Mouse (Mus musculus) MEL (cell line): ENCODE data around the gene Cacna1c. TPM values are rescaled to one million over a fixed set of nuclear protein-coding genes. Genes with fewer than 3 reads are reported as not detected.
A peak's percentile ranks its signal among the peaks of the same experiment; 100 is the strongest.

Experiments used
- DNase-seq: peaks from one replicate; pipeline ENCODE4 v3.0.0; 2011; ENCODE audit warnings: low read depth, low spot score
- H3K27ac ChIP-seq: 2 replicates; pipeline ENCODE4 v1.5.1; 2012; ENCODE audit warnings: low read depth, mild to moderate bottlenecking, control low read depth, low read length, moderate library complexity; ENCODE audit not compliant: control insufficient read depth
- H3K27me3 ChIP-seq, 2 experiments: fragments of 150-350 bp in 1 of 2; sonication (generic) in 1 of 2; 2 replicates each; pipeline ENCODE4 v1.6.1; 2012; ENCODE audit warnings: low read length in 2 of 2, mild to moderate bottlenecking in 2 of 2, improper control_type of control experiment in 1 of 2, moderate library complexity in 1 of 2; ENCODE audit not compliant: insufficient read depth in 2 of 2, control insufficient read depth in 1 of 2
- H3K36me3 ChIP-seq, 2 experiments: 2 replicates each; pipeline ENCODE4 v1.6.1; 2012 to 2014; ENCODE audit warnings: low read length in 2 of 2, improper control_type of control experiment in 1 of 2, inconsistent platforms in 1 of 2, mild to moderate bottlenecking in 1 of 2; ENCODE audit not compliant: insufficient read depth in 2 of 2, control insufficient read depth in 1 of 2
- H3K4me1 ChIP-seq, 2 experiments: fragments of 150-350 bp in 1 of 2; sonication (generic) in 1 of 2; 2 replicates each; pipeline ENCODE4 v1.6.1; 2012; ENCODE audit warnings: low read length in 2 of 2, improper control_type of control experiment in 1 of 2, mild to moderate bottlenecking in 1 of 2; ENCODE audit not compliant: insufficient read depth in 2 of 2, control insufficient read depth in 1 of 2
- H3K4me3 ChIP-seq, 2 experiments: fragments of 150-350 bp in 1 of 2; sonication (generic) in 1 of 2; 2 replicates each; pipeline ENCODE4 v1.5.1; 2012; ENCODE audit warnings: low read depth in 2 of 2, low read length in 2 of 2, mild to moderate bottlenecking in 2 of 2, moderate library complexity in 2 of 2, control low read depth in 1 of 2, improper control_type of control experiment in 1 of 2; ENCODE audit not compliant: control insufficient read depth in 1 of 2, insufficient read depth in 1 of 2
- H3K79me2 ChIP-seq: 2 replicates; pipeline ENCODE4 v1.6.1; 2012; ENCODE audit warnings: mild to moderate bottlenecking, low read length, moderate library complexity; ENCODE audit not compliant: control insufficient read depth, poor library complexity, insufficient read depth
- H3K9ac ChIP-seq: 2 replicates; pipeline ENCODE4 v1.6.1; 2012; ENCODE audit warnings: low read depth, mild to moderate bottlenecking, control low read depth, low read length, moderate library complexity; ENCODE audit not compliant: control insufficient read depth, poor library complexity, severe bottlenecking
- H3K9me3 ChIP-seq: fragments of 150-350 bp; sonication (generic); replicated peaks from 2 replicates; pipeline ENCODE4 v1.6.1; 2012; ENCODE audit warnings: mild to moderate bottlenecking, low read length, improper control_type of control experiment, moderate library complexity; ENCODE audit not compliant: insufficient read depth
- CHD1 ChIP-seq: IDR thresholded peaks from 2 replicates; pipeline ENCODE4 v1.6.1; 2012; ENCODE audit warnings: low read depth, mild to moderate bottlenecking, inconsistent platforms, low read length, improper control_type of control experiment
- CTCF ChIP-seq, 3 experiments: IDR thresholded peaks in 2 of 3; conservative IDR thresholded peaks in 1 of 3; 2 replicates each; pipeline ENCODE4 v1.5.1; 2011 to 2012; ENCODE audit warnings: low read length in 3 of 3, low read depth in 2 of 3, mild to moderate bottlenecking in 2 of 3, improper control_type of control experiment in 1 of 3, inconsistent platforms in 1 of 3, mixed read lengths in 1 of 3, moderate library complexity in 1 of 3; ENCODE audit not compliant: control insufficient read depth in 1 of 3, insufficient read depth in 1 of 3, poor library complexity in 1 of 3, severe bottlenecking in 1 of 3
- E2F4 ChIP-seq: IDR thresholded peaks from 2 replicates; pipeline ENCODE4 v1.6.1; 2011; ENCODE audit warnings: low read depth, low read length, improper control_type of control experiment, borderline replicate concordance
- ELF1 ChIP-seq: IDR thresholded peaks from 2 replicates; pipeline ENCODE4 v1.6.1; 2014; ENCODE audit warnings: low read depth, mild to moderate bottlenecking, inconsistent platforms, low read length, improper control_type of control experiment, moderate library complexity
- GABPA ChIP-seq: IDR thresholded peaks from 2 replicates; pipeline ENCODE4 v1.6.1; 2012; ENCODE audit warnings: low read depth, mild to moderate bottlenecking, inconsistent platforms, low read length, improper control_type of control experiment, moderate library complexity
- JUND ChIP-seq: IDR thresholded peaks from 2 replicates; pipeline ENCODE4 v1.6.1; 2011; ENCODE audit warnings: low read depth, mild to moderate bottlenecking, improper control_type of control experiment, low read length
- KAT2A ChIP-seq: conservative IDR thresholded peaks from 2 replicates; pipeline ENCODE4 v1.6.1; 2012; ENCODE audit warnings: low read depth, low read length, improper control_type of control experiment, inconsistent platforms
- MAX ChIP-seq: IDR thresholded peaks from 2 replicates; pipeline ENCODE4 v1.6.1; 2011; ENCODE audit warnings: low read length, improper control_type of control experiment
- MAZ ChIP-seq: IDR thresholded peaks from 2 replicates; pipeline ENCODE4 v1.6.1; 2012; ENCODE audit warnings: low read depth, mild to moderate bottlenecking, inconsistent platforms, low read length, improper control_type of control experiment
- MEF2A ChIP-seq: IDR thresholded peaks from 2 replicates; pipeline ENCODE4 v1.6.1; 2014; ENCODE audit warnings: low read depth, mild to moderate bottlenecking, inconsistent platforms, low read length, improper control_type of control experiment; ENCODE audit not compliant: poor library complexity, insufficient replicate concordance, severe bottlenecking; ENCODE audit errors: extremely low read depth
- MYC ChIP-seq: IDR thresholded peaks from 2 replicates; pipeline ENCODE4 v1.6.1; 2011; ENCODE audit warnings: low read depth, mild to moderate bottlenecking, low read length, improper control_type of control experiment, moderate library complexity
- NELFE ChIP-seq: IDR thresholded peaks from 2 replicates; pipeline ENCODE4 v1.6.1; 2011; ENCODE audit warnings: low read depth, low read length, improper control_type of control experiment
- POLR2AphosphoS2 ChIP-seq: IDR thresholded peaks from 2 replicates; pipeline ENCODE4 v1.6.1; 2011; ENCODE audit warnings: low read length, improper control_type of control experiment
- RAD21 ChIP-seq: IDR thresholded peaks from 2 replicates; pipeline ENCODE4 v1.6.1; 2011; ENCODE audit warnings: mild to moderate bottlenecking, low read depth, low read length, improper control_type of control experiment
- RCOR1 ChIP-seq: IDR thresholded peaks from 2 replicates; pipeline ENCODE4 v1.6.1; 2012; ENCODE audit warnings: low read depth, mild to moderate bottlenecking, inconsistent platforms, low read length, improper control_type of control experiment
- SIN3A ChIP-seq: IDR thresholded peaks from 2 replicates; pipeline ENCODE4 v1.6.1; 2012; ENCODE audit warnings: low read length, improper control_type of control experiment, inconsistent platforms
- TBP ChIP-seq: IDR thresholded peaks from 2 replicates; pipeline ENCODE4 v1.8.0; 2011; ENCODE audit warnings: low read depth, low read length, improper control_type of control experiment
- UBTF ChIP-seq: IDR thresholded peaks from 2 replicates; pipeline ENCODE4 v1.6.1; 2012; ENCODE audit warnings: low read depth, mild to moderate bottlenecking, inconsistent platforms, low read length, improper control_type of control experiment, moderate library complexity, borderline replicate concordance; ENCODE audit not compliant: insufficient read depth
- USF1 ChIP-seq: IDR thresholded peaks from 2 replicates; pipeline ENCODE4 v1.6.1; 2014; ENCODE audit warnings: low read depth, mild to moderate bottlenecking, inconsistent platforms, low read length, improper control_type of control experiment, moderate library complexity
- USF2 ChIP-seq, 2 experiments: IDR thresholded peaks; 2 replicates each; pipeline ENCODE4 v1.6.1; 2011 to 2012; ENCODE audit warnings: improper control_type of control experiment in 2 of 2, low read length in 2 of 2, borderline replicate concordance in 1 of 2, inconsistent platforms in 1 of 2, low read depth in 1 of 2, mild to moderate bottlenecking in 1 of 2; ENCODE audit not compliant: insufficient read depth in 1 of 2
- ZMIZ1 ChIP-seq: IDR thresholded peaks from 2 replicates; pipeline ENCODE4 v1.6.1; 2012; ENCODE audit warnings: low read depth, mild to moderate bottlenecking, inconsistent platforms, low read length, improper control_type of control experiment, moderate library complexity
- ZNF384 ChIP-seq: IDR thresholded peaks from 2 replicates; pipeline ENCODE4 v1.6.1; 2012; ENCODE audit warnings: low read depth, mild to moderate bottlenecking, inconsistent platforms, low read length, improper control_type of control experiment
- polyA plus RNA-seq, 2 experiments: library from polyadenylated mRNA; stranded (reverse) in 1 of 2; unstranded in 1 of 2; fragments of >175 nt in 1 of 2; fragments of >200 nt in 1 of 2; gene quantifications; 2 replicates each; pipeline versions ENCODE4 v1.2.1 to v1.2.4; 2012; ENCODE audit warnings: low replicate concordance in 2 of 2, low read depth in 1 of 2; ENCODE audit not compliant: insufficient read length in 2 of 2, insufficient read depth in 1 of 2, missing spikeins in 1 of 2
- total RNA-seq: library from RNA; depleted of rRNA; stranded (reverse); fragments of 300-350 nt; gene quantifications from 2 replicates; pipeline ENCODE4 v1.2.3, GENCODE M21; 2012

Gene Cacna1c
- total and polyA plus RNA-seq, 3 experiments, result 3.4 to 4.4 TPM; not detected in 1

DNA sequence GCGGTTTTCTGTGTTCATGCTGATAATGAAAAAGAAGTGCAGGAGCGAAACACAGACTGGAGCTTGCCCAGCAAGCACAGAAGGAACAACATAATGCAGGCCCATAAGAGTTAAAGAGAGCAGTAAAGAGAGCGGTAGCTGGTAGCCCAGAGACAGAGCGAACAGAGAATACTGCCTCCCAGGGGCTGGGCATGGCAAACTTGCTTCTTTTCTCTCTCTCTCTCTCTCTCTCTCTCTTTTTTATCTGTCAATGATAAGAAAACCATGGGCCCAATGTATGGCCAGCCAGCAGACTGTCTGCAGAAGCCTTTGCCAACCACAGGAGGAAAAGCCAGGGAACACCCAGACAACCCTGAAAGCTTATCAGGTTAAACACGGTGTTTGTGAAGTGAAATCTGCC, 365.4 kb downstream of the Cacna1c start (continued):
- TF ChIP-seq MAX (0 out of 2 replicates have a peak, but pooled peaks have one; percentile 2), E2F4 (no peak), KAT2A (no peak), MYC (0 out of 2 replicates have a peak, but pooled peaks have one; percentile 58), CTCF (IDR thresholded peaks at IDR 0.05 in 2 of 3, conservative IDR thresholded peaks at IDR 0.05 in 1 of 3; ENCODE audit: control insufficient read depth in 1 of 3, insufficient read depth in 1 of 3, low read depth in 2 of 3, low read length in 3 of 3, poor library complexity in 1 of 3, severe bottlenecking in 1 of 3) (peak; percentile 23 to 65 (median 47)), JUND (peak; percentile 95), MEF2A (no peak), GABPA (no peak), SIN3A (peak; percentile 74), NELFE (no peak), USF1 (no peak), UBTF (no peak), RAD21 (peak; percentile 35), TBP (peak; percentile 18; the same call in 1 of the 2 replicates), POLR2AphosphoS2 (no peak), RCOR1 (peak; percentile 82), ZNF384 (peak; percentile 72; the same call in 1 of the 2 replicates), ZMIZ1 (no peak)

- DNase-seq, result no peak
- peaks cover 0 to 1% of the 10 kb centered on the region in 2 experiments; a peak in 1 of 4 replicates for H3K27me3 ChIP-seq
- TF ChIP-seq CHD1, result no peak
These were observed 368.0 kb downstream of the Cacna1c start for GRCm38 (mm10) chr6:118828187-118828586.

GRCm38 (mm10) chr6:118827560-118827959, 368.7 kb downstream of the Cacna1c start:
- TF ChIP-seq MAX (no peak), USF2 (IDR thresholded peaks at IDR 0.05; ENCODE audit: borderline replicate concordance in 1 of 2, insufficient read depth in 1 of 2, low read depth in 1 of 2, low read length in 2 of 2) (no peak), ELF1 (no peak), MAZ (no peak), E2F4 (no peak), MYC (no peak)
- H3K4me1 ChIP-seq, result peaks cover 13 to 16% of the 10 kb centered on the region in 2 experiments
- no peaks in the 10 kb centered on the region for H3K9me3 ChIP-seq
- no peak overlapping the region for H3K27ac ChIP-seq
- H3K27me3 ChIP-seq, result peaks cover 0 to 1% of the 10 kb centered on the region in 2 experiments; a peak in 2 of 4 replicates
- no peak for DNase-seq
- no peak overlapping the region for H3K4me3 ChIP-seq
- no peak overlapping the region for H3K9ac ChIP-seq
- H3K79me2 ChIP-seq, result no peaks in the 10 kb centered on the region
- peaks cover 0 to 18% of the 10 kb centered on the region in 2 experiments; a peak in 2 of 4 replicates for H3K36me3 ChIP-seq

More at GRCm38 (mm10) chr6:118828187-118828586, 368.0 kb downstream of the Cacna1c start:
- no peak overlapping the region for H3K9ac ChIP-seq
- no peak overlapping the region for H3K27ac ChIP-seq
- H3K4me1 ChIP-seq, result peaks cover 13 to 20% of the 10 kb centered on the region in 2 experiments
- H3K4me3 ChIP-seq, result no peak overlapping the region
- peaks cover 0 to 20% of the 10 kb centered on the region in 2 experiments; a peak in 2 of 4 replicates for H3K36me3 ChIP-seq
- H3K9me3 ChIP-seq, result no peaks in the 10 kb centered on the region
- H3K79me2 ChIP-seq, result no peaks in the 10 kb centered on the region
